Mouse (Mus musculus) forebrain, postnatal 0 days (tissue): ENCODE measurements around the gene Rhof. TPM values are rescaled to one million over a fixed set of nuclear protein-coding genes. Genes with fewer than 3 reads are reported as not detected.
A peak's percentile ranks its signal among the peaks of the same experiment; 100 is the strongest.

Experiments used
- ATAC-seq: fragments of 200-750 bp; cut with Nextera tagmentation; 2 replicates; pipeline ENCODE4 v1.8.0; 2017; ENCODE audit warnings: mild to moderate bottlenecking, moderate library complexity
- DNase-seq: peaks from one replicate; pipeline ENCODE4 v3.0.0-alpha.2; 2015
- H3K27ac ChIP-seq: fragments of 300-500 bp; sonication (generic); 2 replicates; pipeline ENCODE4 v1.5.1; 2014; ENCODE audit warnings: low read depth, mild to moderate bottlenecking, antibody characterized with exemption, low read length, moderate library complexity, mixed read lengths
- H3K27me3 ChIP-seq: fragments of 300-500 bp; sonication (generic); 2 replicates; pipeline ENCODE4 v1.6.1; 2014; ENCODE audit warnings: mild to moderate bottlenecking, low read length, mixed read lengths; ENCODE audit not compliant: insufficient read depth
- H3K36me3 ChIP-seq: fragments of 300-500 bp; sonication (generic); 2 replicates; pipeline ENCODE4 v1.6.1; 2014; ENCODE audit warnings: mild to moderate bottlenecking, moderate library complexity; ENCODE audit not compliant: insufficient read depth
- H3K4me1 ChIP-seq: fragments of 300-500 bp; sonication (generic); 2 replicates; pipeline ENCODE4 v1.6.1; 2014; ENCODE audit warnings: antibody characterized with exemption; ENCODE audit not compliant: insufficient read depth
- H3K4me2 ChIP-seq: fragments of 300-500 bp; sonication (generic); 2 replicates; pipeline ENCODE4 v1.6.1; 2014; ENCODE audit warnings: low read depth, mild to moderate bottlenecking, moderate library complexity
- H3K4me3 ChIP-seq: fragments of 300-500 bp; sonication (generic); 2 replicates; pipeline ENCODE4 v1.5.1; 2014; ENCODE audit warnings: low read depth, low read length, mixed read lengths
- H3K9ac ChIP-seq: fragments of 300-500 bp; sonication (generic); 2 replicates; pipeline ENCODE4 v1.6.1; 2014; ENCODE audit warnings: mild to moderate bottlenecking
- H3K9me3 ChIP-seq: fragments of 300-500 bp; sonication (generic); 2 replicates; pipeline ENCODE4 v1.6.1; 2016; ENCODE audit warnings: low read length
- CTCF ChIP-seq: sonication (generic); IDR thresholded peaks from 2 replicates; pipeline ENCODE4 v1.5.1; 2016; ENCODE audit warnings: antibody characterized with exemption, control low read depth, low read depth
- WGBS: fragments of 180-500 bp; shearing (Covaris S2); extraction: QIAGEN DNeasy Blood & Tissue Kit; methylation state at CpG from one replicate; pipeline ENCODE4 v1.1.7; 2014; 5-methylcytosine and 5-hydroxymethylcytosine counted together
- polyA plus RNA-seq: library from polyadenylated mRNA; unstranded; fragments of >200 nt; fragmentation: Nextera tagmentation; extraction: Ambion mirVana; gene quantifications from 2 replicates; pipeline ENCODE4 v1.2.1, GENCODE M21; 2015
- total RNA-seq: library from RNA; depleted of rRNA; stranded (reverse); fragments of >200 nt; gene quantifications from 2 replicates; pipeline ENCODE4 v1.2.3, GENCODE M21; 2014

The Rhof gene
- total and polyA plus RNA-seq, 2 experiments from 2014 or later: 25.3 to 38.7 TPM

DNA sequence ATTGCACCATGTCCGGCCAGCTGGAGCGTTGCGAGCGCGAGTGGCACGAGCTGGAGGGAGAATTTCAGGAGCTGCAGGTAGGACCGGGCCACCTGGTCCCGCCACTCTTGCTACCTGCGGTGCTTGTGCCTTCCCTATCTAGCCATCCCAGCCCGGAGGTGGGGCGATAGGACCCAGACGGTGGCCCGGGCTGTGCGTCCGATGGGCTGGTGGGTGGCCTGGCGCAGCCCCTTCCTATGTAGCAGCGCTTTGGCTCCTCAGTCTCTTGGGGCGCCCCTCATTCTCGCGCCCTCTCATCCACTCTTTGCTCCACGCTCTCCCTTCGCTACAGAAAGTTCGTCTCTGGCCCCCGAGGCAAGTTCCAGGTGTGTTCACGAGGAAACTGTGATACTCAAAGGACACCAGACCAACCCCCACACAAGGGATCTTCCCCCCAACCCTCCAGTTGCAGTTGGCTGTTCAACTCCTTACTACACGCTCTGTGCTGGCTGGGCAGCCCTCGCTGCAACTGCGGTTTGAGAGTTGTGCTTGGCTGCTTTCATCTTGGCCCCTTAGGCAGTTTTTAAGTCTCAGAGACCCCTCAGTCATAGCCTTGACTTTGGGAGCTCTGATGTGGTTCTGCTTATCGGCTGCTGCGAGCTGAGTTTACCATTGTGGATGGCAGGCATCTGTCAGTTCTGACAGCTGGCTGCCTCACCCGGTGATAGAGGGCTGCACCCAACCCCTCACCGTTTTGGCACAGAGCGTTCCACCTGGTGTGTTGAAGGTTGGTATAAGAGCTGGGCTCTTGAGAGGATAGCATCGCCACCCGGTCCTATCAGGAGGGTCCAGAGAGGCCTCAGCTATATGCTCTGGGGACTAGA is 55.8 kb downstream of the Rhof start:
- H3K27ac ChIP-seq: peak overlapping the region; percentile 74
- H3K4me1 ChIP-seq: peaks cover 10% of the 10 kb centered on the region; the same call in 1 of the 2 replicates
- no peaks in the 10 kb centered on the region for H3K36me3 ChIP-seq
- H3K9me3 ChIP-seq: no peaks in the 10 kb centered on the region
- H3K9ac ChIP-seq: peak overlapping the region; percentile 80
- peak overlapping the region; percentile 74 for H3K4me3 ChIP-seq
- DNase-seq (peak; percentile 61), ATAC-seq (peak; percentile 83)
- peak overlapping the region; percentile 77 for H3K4me2 ChIP-seq
- no peak for TF ChIP-seq CTCF
- no peaks in the 10 kb centered on the region for H3K27me3 ChIP-seq
- WGBS: 6% methylated on average over 29 of the region's 35 CpGs

DNA sequence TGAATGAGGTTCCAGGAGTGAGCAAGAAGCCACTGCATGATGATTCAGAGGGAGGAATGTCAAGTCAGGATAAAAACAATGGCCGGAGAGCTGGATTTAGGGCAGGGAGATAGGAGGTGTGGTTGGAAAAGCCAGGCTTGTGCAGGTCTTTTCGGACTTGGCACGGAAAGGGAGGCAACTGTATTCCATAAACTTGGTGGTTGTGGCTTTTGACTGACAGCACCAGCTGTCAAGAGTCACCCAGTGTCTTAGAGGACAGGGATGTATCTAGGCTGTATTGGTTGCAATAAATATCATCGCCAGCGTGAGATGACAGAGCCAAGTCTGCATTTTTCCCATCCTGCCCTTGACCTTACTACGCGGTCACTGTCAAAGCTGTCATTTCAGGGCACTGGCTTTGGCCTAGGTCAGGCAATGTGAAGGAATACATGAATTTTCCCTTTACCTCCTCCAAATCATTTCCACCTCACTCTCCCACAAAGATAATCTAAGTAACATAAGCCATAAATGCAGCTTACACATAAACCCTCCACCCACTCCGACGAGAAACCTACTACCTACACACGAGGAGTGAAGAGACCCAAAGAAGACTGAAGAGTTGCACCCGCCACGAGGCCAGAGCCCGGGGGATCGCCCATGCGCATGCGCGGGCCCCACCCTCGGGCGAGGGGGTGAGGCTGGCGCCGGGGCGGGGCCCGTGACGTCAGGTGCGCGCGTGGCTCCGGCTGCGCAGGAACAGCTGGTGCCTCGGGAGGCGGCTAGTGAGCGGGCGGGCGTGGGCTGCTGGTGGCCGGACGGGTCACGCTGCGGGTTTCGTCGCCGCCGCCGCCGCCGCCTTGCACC is 56.7 kb downstream of the Rhof start:
- 10% methylated on average over 36 of the region's 45 CpGs for WGBS
- DNase-seq (peak; percentile 97), ATAC-seq (peak; percentile 97)
- no peaks in the 10 kb centered on the region for H3K9me3 ChIP-seq
- H3K9ac ChIP-seq: peak overlapping the region; percentile 80
- H3K4me1 ChIP-seq: peaks cover 10% of the 10 kb centered on the region; the same call in 1 of the 2 replicates
- H3K4me2 ChIP-seq: peak overlapping the region; percentile 77
- TF ChIP-seq CTCF: no peak
- H3K4me3 ChIP-seq: peak overlapping the region; percentile 74
- H3K36me3 ChIP-seq: no peaks in the 10 kb centered on the region
- H3K27ac ChIP-seq: peak overlapping the region; percentile 74
- no peaks in the 10 kb centered on the region for H3K27me3 ChIP-seq

DNA sequence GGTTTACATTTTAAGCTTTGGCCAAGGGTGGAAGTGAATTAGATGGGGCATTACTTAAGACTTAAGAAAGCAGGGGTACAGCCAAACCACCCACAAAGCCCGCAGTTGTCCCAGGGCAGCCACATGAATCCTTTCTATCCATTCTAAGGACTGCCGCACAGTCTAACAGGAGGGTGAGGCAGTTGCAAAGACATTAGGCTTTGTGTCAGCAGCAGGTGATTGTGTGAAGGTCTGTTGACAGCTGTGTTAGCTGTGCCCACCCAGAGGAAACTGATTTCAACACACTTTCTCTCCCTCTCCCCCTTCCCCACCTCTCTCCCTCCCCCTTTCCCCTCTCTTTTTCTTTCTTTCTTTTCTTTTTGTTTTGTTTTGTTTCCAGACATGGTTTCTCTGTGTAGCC is 63.8 kb downstream of the Rhof start:
- ATAC-seq (no peak), DNase-seq (no peak)
- Histone ChIP-seq H3K27ac (no peak overlapping the region), H3K27me3 (no peaks in the 10 kb centered on the region), H3K4me2 (no peak overlapping the region), H3K9ac (no peak overlapping the region), H3K36me3 (no peaks in the 10 kb centered on the region), H3K4me3 (no peak overlapping the region), H3K9me3 (no peaks in the 10 kb centered on the region), H3K4me1 (no peaks in the 10 kb centered on the region)
- TF ChIP-seq CTCF: no peak
- WGBS: 89% methylated on average over 2 of the region's 2 CpGs

DNA sequence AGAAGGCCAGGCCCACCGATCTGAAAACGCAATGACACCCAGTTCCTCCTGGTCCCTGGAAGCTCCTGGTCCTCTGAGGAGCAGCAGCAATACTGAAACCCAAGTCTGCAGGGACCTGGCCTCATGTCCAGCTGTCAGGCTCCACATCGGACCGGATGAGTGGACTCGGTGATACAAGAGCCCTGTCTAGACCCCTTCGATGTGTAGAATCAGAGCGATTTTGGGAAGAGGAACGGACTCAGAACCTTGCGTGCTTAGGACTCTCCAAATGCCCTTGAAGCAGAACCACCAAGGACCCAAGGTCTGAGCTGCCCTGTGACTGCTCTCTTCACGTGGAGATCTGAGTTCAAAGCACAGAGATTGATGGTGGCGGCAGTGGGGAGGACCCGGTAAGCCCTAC is 64.4 kb downstream of the Rhof start, which contains the start of gene Tmem120b:
Tmem120b (plus strand) TSS at position 301 of the 400 bp plus-strand sequence.
- Histone ChIP-seq H3K27ac (no peak within 1 kb of the TSS), H3K4me3 (no peak within 1 kb of the TSS), H3K9ac (no peak within 1 kb of the TSS), H3K9me3 (no peaks in the 10 kb centered on the region), H3K4me1 (no peaks in the 10 kb centered on the region), H3K4me2 (no peak within 1 kb of the TSS), H3K27me3 (no peaks in the 10 kb centered on the region), H3K36me3 (no peaks in the 10 kb centered on the region)
- 91% methylated on average over 12 of the region's 12 CpGs for WGBS
- DNase-seq (no peak), ATAC-seq (no peak)
- TF ChIP-seq CTCF: no peak

DNA sequence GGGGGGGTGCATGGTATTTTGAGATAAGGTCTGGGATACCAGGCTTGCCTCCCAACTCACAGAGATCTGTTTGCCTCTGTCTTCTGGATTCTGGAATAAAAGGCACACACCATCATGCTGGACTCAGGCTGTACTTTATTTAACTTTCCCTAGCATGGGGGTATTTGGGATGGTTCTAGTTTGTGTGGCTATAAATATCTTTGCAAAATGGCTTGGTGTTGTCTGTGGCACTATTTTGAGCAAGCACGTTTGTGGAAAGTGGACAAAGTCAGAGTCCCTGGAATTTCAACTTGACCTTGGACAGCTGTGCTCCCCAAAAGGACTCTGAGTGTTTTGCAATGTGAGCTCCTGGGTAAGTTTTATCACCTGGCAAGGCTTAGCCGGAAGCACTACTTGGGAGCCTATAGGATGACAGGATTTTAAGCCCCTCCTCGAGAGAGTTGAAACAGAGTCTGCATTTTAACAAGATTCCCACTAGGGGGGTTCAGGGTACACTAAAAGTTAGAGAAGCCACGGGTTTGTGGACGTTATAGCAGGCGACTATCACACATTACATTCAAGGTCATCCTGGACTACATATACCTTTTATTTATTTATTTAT is 65.0 kb downstream of the Rhof start:
- ATAC-seq: peak; percentile 70
- no peaks in the 10 kb centered on the region for H3K9me3 ChIP-seq
- 26% methylated on average over 6 of the region's 6 CpGs for WGBS

DNA sequence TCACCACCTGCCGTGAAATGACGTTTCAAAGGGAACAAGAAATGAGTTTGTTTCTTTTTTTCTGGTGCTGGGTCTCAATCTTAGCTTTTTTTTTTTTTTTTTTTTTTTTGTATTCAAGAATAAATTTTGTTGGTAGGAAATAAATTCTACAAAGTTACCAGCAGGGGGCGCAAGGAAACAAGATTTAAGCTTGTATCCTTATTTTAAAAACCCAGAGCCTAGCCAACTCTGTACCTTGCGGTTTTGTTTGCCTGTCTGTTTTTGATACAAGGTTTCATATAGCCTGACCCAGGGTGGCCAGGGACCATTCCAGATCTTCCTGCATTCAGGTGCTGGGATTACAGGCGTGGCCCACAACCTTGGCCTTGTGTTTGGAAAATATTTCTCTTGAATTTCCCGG is 68.3 kb downstream of the Rhof start:
- ATAC-seq: no peak
- Histone ChIP-seq H3K27ac (no peak overlapping the region), H3K4me3 (no peak overlapping the region), H3K36me3 (no peaks in the 10 kb centered on the region), H3K4me1 (no peaks in the 10 kb centered on the region), H3K27me3 (no peaks in the 10 kb centered on the region), H3K9ac (no peak overlapping the region), H3K9me3 (no peaks in the 10 kb centered on the region), H3K4me2 (no peak overlapping the region)
- 28% methylated on average over 6 of the region's 6 CpGs for WGBS
- peak; percentile 91 for DNase-seq
- TF ChIP-seq CTCF: peak; percentile 65

More for the DNA sequence above, 65.0 kb downstream of the Rhof start:
- Histone ChIP-seq H3K27ac (no peak overlapping the region), H3K4me2 (no peak overlapping the region), H3K27me3 (no peaks in the 10 kb centered on the region), H3K9ac (no peak overlapping the region), H3K4me3 (no peak overlapping the region), H3K4me1 (no peaks in the 10 kb centered on the region), H3K36me3 (no peaks in the 10 kb centered on the region)
- TF ChIP-seq CTCF: peak; percentile 49
- peak; percentile 50 for DNase-seq
